Mouse (Mus musculus) heart, postnatal 36 days (tissue): ENCODE data around the gene Zfp987. TPM values are rescaled to one million over a fixed set of nuclear protein-coding genes. Genes with fewer than 3 reads are reported as not detected.
"Not testable (repeated sequence)": the region's sequence is repeated elsewhere in the genome, so short reads cannot be mapped to it uniquely, and the experiment has no call there.

Source experiments
- DNase-seq, 2 experiments: peaks; one replicate each; pipeline ENCODE4 v3.0.0; 2021 to 2022
- intact Hi-C: fragments of 180-260 bp; cut with DNase I; formaldehyde crosslinking; loops from one replicate; pipeline ENCODE4 v1.15.1; 2025
- total RNA-seq, 2 experiments: library from RNA; stranded (reverse); gene quantifications; 2 replicates each; pipeline ENCODE4 v1.2.3; 2021

Zfp987 gene
- total RNA-seq, 2 experiments from 2014 or later, result not detected

DNA sequence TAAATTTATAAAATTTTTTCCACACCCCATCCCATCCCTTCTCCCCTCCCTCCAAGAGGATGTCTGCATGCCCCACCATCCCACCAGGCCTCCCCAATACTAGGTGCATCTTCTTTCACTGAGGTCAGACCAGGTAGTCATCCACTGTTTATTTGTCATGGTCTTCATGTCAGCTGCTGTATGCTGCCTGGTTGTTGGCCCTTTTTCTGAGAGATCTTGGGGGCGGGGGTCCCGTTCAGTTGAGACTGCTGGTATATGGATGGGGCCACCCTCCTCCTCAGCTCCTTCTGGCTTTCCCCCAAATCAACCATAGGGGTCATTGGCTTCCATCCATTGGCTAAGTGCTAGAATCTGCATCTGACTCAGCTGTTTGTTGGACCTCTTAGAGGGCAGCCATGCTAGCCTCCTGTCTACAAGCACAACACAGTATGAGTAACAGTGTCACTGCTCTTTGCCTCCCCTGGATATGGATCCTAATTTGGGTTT is 71.7 kb downstream of the Zfp987 start:
- DNase-seq, intact Hi-C loops: not testable (repeated sequence)

DNA sequence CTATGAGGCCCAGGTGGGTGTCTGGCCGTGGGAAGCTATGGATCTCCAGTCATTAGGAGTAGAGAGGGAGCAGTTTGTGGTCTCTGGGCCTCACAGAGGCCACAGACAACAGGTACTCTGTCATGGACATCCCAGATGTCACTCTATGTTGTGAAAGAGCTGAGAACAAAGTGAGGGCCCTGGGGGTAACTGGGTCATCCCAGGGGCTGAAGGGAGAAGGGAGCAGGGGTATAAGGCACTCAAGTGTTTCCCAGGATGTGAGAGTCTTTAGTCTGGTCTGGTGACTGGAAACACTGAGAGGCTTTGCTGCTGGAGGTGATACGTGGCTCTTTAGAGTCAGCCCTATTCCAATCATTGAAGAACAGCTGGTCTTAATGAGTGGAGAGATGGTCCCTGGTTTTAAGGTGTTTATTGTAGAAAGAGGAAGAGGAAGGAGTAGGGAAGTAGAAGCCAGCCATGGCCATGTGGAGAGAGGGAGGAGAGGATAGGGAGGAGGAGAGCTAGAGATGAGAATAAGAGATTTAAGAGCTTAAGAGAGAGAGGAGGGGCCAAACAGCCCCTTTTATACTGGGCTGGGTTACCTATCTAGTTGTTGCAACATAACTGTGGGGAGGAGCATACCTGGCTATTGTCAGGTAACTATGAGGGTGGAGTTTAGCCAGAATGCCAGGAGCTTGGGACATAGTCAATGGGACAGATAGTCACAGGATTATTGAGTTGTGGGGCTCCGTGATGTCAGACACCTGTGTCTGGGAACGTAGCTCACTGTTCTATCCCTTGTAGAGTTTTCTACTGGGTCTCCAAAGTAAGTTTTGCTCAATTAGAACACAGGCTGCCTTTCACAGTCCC is 76.5 kb downstream of the Zfp987 start:
- DNase-seq, intact Hi-C loops: not testable (repeated sequence)

Other genes starting within 250 kb of the Zfp987 start
- gene Zfp986, start 228.5 kb upstream of the Zfp987 start, total RNA-seq, result not detected
- gene Zfp600, start 59.5 kb downstream of the Zfp987 start, total RNA-seq, result under 1 TPM in 1 of 2 experiments, not detected in 1; 0.41 TPM